Mouse (Mus musculus): Measurements from ENCODE around the gene Fgf22.

DNA sequence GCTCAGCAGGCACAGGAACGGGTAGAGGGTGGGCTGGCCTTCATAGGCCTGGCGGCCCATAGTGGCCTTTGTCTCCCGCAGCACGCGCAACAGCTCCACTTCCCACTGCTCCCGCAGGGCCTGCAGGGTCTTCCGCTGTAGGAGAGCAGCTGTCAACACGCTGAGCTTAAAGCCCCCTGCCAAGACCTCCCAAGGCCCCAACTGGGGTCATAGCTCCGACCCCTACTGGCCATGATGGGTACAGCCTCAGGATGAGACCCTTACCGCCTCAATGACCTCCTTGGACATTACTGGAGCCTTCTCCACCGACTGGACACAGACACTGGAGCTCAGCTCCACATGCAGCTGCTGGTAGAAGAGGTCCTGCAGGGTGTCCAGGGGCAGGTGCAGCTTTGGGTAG lies 14.0 kb upstream of the Fgf22 start:
- TF ChIP-seq CTCF (IDR thresholded peaks at IDR 0.05; ENCODE audit: low read depth, low read length): peak; percentile 63
- no peak for TF ChIP-seq GATA2 (IDR thresholded peaks at IDR 0.05; ENCODE audit: borderline replicate concordance, low read depth, low read length)
- no peak for TF ChIP-seq GATA1 (IDR thresholded peaks at IDR 0.05; ENCODE audit: borderline replicate concordance, low read length)
- TF ChIP-seq TAL1 (conservative IDR thresholded peaks at IDR 0.05; ENCODE audit: low read depth, low read length): no peak
- TF ChIP-seq POLR2AphosphoS5 (IDR thresholded peaks at IDR 0.05; ENCODE audit: insufficient replicate concordance, low read depth, low read length): no peak
